Mouse (Mus musculus) layer of hippocampus, adult 9-10 months (tissue): ENCODE data around the gene Frrs1.
"Not testable (repeated sequence)": the region's sequence is repeated elsewhere in the genome, so short reads cannot be mapped to it uniquely, and the experiment has no call there.

Experiments used
- DNase-seq: peaks from one replicate; pipeline ENCODE4 v3.0.0; 2022; ENCODE audit warnings: low spot score

Gene Frrs1

GRCm38 (mm10) chr3:116858941-116859685, at the start of gene Frrs1:
Gene Frrs1, plus strand, starts transcription at chr3:116859464.
- DNase-seq: no peak

- not testable (repeated sequence) for DNase-seq
Measured at GRCm38 (mm10) chr3:116810351-116810750, 48.9 kb upstream of the Frrs1 start.

GRCm38 (mm10) chr3:116812946-116813345, 46.3 kb upstream of the Frrs1 start:
- no peak for DNase-seq

- no peak for DNase-seq
Measured at GRCm38 (mm10) chr3:116815305-116815797, 43.9 kb upstream of the Frrs1 start.

- no peak for DNase-seq
Measured at GRCm38 (mm10) chr3:116815916-116816315, 43.3 kb upstream of the Frrs1 start.

GRCm38 (mm10) chr3:116816674-116817215, 42.5 kb upstream of the Frrs1 start:
- DNase-seq: no peak

GRCm38 (mm10) chr3:116817231-116817630, 42.0 kb upstream of the Frrs1 start:
- DNase-seq: no peak

- DNase-seq: no peak
Measured at GRCm38 (mm10) chr3:116826471-116827215, 32.6 kb upstream of the Frrs1 start.

GRCm38 (mm10) chr3:116829274-116829920, 29.9 kb upstream of the Frrs1 start:
- no peak for DNase-seq

GRCm38 (mm10) chr3:116831324-116831723, 27.9 kb upstream of the Frrs1 start:
- DNase-seq: no peak

GRCm38 (mm10) chr3:116832526-116833310, 26.5 kb upstream of the Frrs1 start:
- DNase-seq: no peak

GRCm38 (mm10) chr3:116833491-116833890, 25.8 kb upstream of the Frrs1 start:
- DNase-seq: no peak

- no peak for DNase-seq
Measured at GRCm38 (mm10) chr3:116834241-116834640, 25.0 kb upstream of the Frrs1 start.

GRCm38 (mm10) chr3:116835350-116835749, 23.9 kb upstream of the Frrs1 start:
- no peak for DNase-seq

- DNase-seq: peak; percentile 89
Measured at GRCm38 (mm10) chr3:116835770-116836680, 23.2 kb upstream of the Frrs1 start.

GRCm38 (mm10) chr3:116836681-116837475, 22.4 kb upstream of the Frrs1 start:
- no peak for DNase-seq

GRCm38 (mm10) chr3:116841311-116841710, 18.0 kb upstream of the Frrs1 start:
- no peak for DNase-seq

- no peak for DNase-seq
Measured at GRCm38 (mm10) chr3:116844880-116845579, 14.2 kb upstream of the Frrs1 start.

GRCm38 (mm10) chr3:116846084-116846483, 13.2 kb upstream of the Frrs1 start:
- no peak for DNase-seq
